Mouse (Mus musculus): ENCODE measurements around the gene Tuba4a. TPM values are rescaled to one million over a fixed set of nuclear protein-coding genes. Genes with fewer than 3 reads are reported as not detected.

The Tuba4a gene
- polyA plus RNA-seq, 1 experiment from 2014 or later = 50.5 TPM

GRCm38 (mm10) chr1:75222926-75223325 lies 3.3 kb upstream of the Tuba4a start:
- WGBS = 70% methylated on average over 6 of the region's 6 CpGs
- ATAC-seq (no peak), DNase-seq (ENCODE audit: low spot score) (no peak)
- H3K4me2 ChIP-seq (replicated peaks; ENCODE audit: low read depth, low read length) = no peak overlapping the region
- H3K4me3 ChIP-seq (ENCODE audit: low read depth, low read length) = no peak overlapping the region
- no peaks in the 10 kb centered on the region for H3K9me3 ChIP-seq (ENCODE audit: low read length)
- no peak overlapping the region for H3K27ac ChIP-seq (ENCODE audit: low read length)
- H3K9ac ChIP-seq (replicated peaks; ENCODE audit: low read depth) = no peak overlapping the region
- no peaks in the 10 kb centered on the region for H3K36me3 ChIP-seq (ENCODE audit: insufficient read depth, low read length)
- TF ChIP-seq EP300 (IDR thresholded peaks at IDR 0.05) (no peak), CTCF (IDR thresholded peaks at IDR 0.05) (no peak)
- peaks cover 6% of the 10 kb centered on the region for H3K4me1 ChIP-seq (ENCODE audit: insufficient read depth, low read depth, low read length)
- peaks cover 3% of the 10 kb centered on the region for H3K27me3 ChIP-seq (replicated peaks; ENCODE audit: insufficient read depth, low read length)

GRCm38 (mm10) chr1:75221538-75221937 lies 1.9 kb upstream of the Tuba4a start:
- H3K4me1 ChIP-seq (ENCODE audit: insufficient read depth, low read depth, low read length) = peaks cover 6% of the 10 kb centered on the region
- ATAC-seq = no peak
- H3K4me3 ChIP-seq (ENCODE audit: low read depth, low read length) = no peak overlapping the region
- peaks cover 3% of the 10 kb centered on the region for H3K27me3 ChIP-seq (replicated peaks; ENCODE audit: insufficient read depth, low read length)
- WGBS = 75% methylated on average over 3 of the region's 3 CpGs
- no peaks in the 10 kb centered on the region for H3K9me3 ChIP-seq (ENCODE audit: low read length)
- no peak overlapping the region for H3K27ac ChIP-seq (ENCODE audit: low read length)
- TF ChIP-seq CTCF (IDR thresholded peaks at IDR 0.05) = no peak
- no peak for TF ChIP-seq EP300 (IDR thresholded peaks at IDR 0.05)
- no peak overlapping the region for H3K4me2 ChIP-seq (replicated peaks; ENCODE audit: low read depth, low read length)
- no peaks in the 10 kb centered on the region for H3K36me3 ChIP-seq (ENCODE audit: insufficient read depth, low read length)
- DNase-seq (ENCODE audit: low spot score) = no peak
- H3K9ac ChIP-seq (replicated peaks; ENCODE audit: low read depth) = no peak overlapping the region

GRCm38 (mm10) chr1:75219078-75219477 lies 587 bp downstream of the Tuba4a start:
- TF ChIP-seq CTCF (IDR thresholded peaks at IDR 0.05) (peak; percentile 49), EP300 (IDR thresholded peaks at IDR 0.05) (no peak)
- peak overlapping the region; percentile 46 for H3K9ac ChIP-seq (replicated peaks; ENCODE audit: low read depth)
- H3K4me2 ChIP-seq (replicated peaks; ENCODE audit: low read depth, low read length) = peak overlapping the region; percentile 78
- WGBS = under 1% methylated on average over 24 of the region's 24 CpGs
- DNase-seq (ENCODE audit: low spot score) (peak; percentile 92), ATAC-seq (peak; percentile 96)
- H3K9me3 ChIP-seq (ENCODE audit: low read length) = no peaks in the 10 kb centered on the region
- H3K27me3 ChIP-seq (replicated peaks; ENCODE audit: insufficient read depth, low read length) = peaks cover 3% of the 10 kb centered on the region
- H3K36me3 ChIP-seq (ENCODE audit: insufficient read depth, low read length) = peaks cover 5% of the 10 kb centered on the region; the same call in 1 of the 2 replicates
- peak overlapping the region; percentile 77 for H3K27ac ChIP-seq (ENCODE audit: low read length)
- H3K4me3 ChIP-seq (ENCODE audit: low read depth, low read length) = peak overlapping the region; percentile 54
- peaks cover 6% of the 10 kb centered on the region for H3K4me1 ChIP-seq (ENCODE audit: insufficient read depth, low read depth, low read length)

- Histone ChIP-seq H3K4me1 (ENCODE audit: insufficient read depth, low read depth, low read length) (peaks cover 6% of the 10 kb centered on the region), H3K9ac (replicated peaks; ENCODE audit: low read depth) (peak overlapping the region; percentile 46), H3K27me3 (replicated peaks; ENCODE audit: insufficient read depth, low read length) (peaks cover 3% of the 10 kb centered on the region), H3K36me3 (ENCODE audit: insufficient read depth, low read length) (peaks cover 10% of the 10 kb centered on the region; the same call in 1 of the 2 replicates), H3K9me3 (ENCODE audit: low read length) (no peaks in the 10 kb centered on the region), H3K4me3 (ENCODE audit: low read depth, low read length) (peak overlapping the region; percentile 54), H3K4me2 (replicated peaks; ENCODE audit: low read depth, low read length) (peak overlapping the region; percentile 78), H3K27ac (ENCODE audit: low read length) (peak overlapping the region; percentile 72)
- peak; percentile 60 for DNase-seq (ENCODE audit: low spot score)
- ATAC-seq = peak; percentile 33
- WGBS = under 1% methylated on average over 38 of the region's 38 CpGs
- TF ChIP-seq CTCF (IDR thresholded peaks at IDR 0.05) (no peak), EP300 (IDR thresholded peaks at IDR 0.05) (no peak)
Measured at GRCm38 (mm10) chr1:75218227-75219001, 1.3 kb downstream of the Tuba4a start.

- no peaks in the 10 kb centered on the region for H3K9me3 ChIP-seq (ENCODE audit: low read length)
- H3K27ac ChIP-seq (ENCODE audit: low read length) = 0 out of 2 replicates have a peak overlapping the region, but pooled peaks have one; percentile 72
- peaks cover 6% of the 10 kb centered on the region for H3K4me1 ChIP-seq (ENCODE audit: insufficient read depth, low read depth, low read length)
- peak overlapping the region; percentile 54 for H3K4me3 ChIP-seq (ENCODE audit: low read depth, low read length)
- H3K36me3 ChIP-seq (ENCODE audit: insufficient read depth, low read length) = peaks cover 10% of the 10 kb centered on the region; the same call in 1 of the 2 replicates
- H3K4me2 ChIP-seq (replicated peaks; ENCODE audit: low read depth, low read length) = peak overlapping the region; percentile 78
- no peak for DNase-seq (ENCODE audit: low spot score)
- TF ChIP-seq CTCF (IDR thresholded peaks at IDR 0.05) = no peak
- TF ChIP-seq EP300 (IDR thresholded peaks at IDR 0.05) = no peak
- H3K27me3 ChIP-seq (replicated peaks; ENCODE audit: insufficient read depth, low read length) = peaks cover 3% of the 10 kb centered on the region
- peak overlapping the region; percentile 46; the same call in 1 of the 2 replicates for H3K9ac ChIP-seq (replicated peaks; ENCODE audit: low read depth)
- 3% methylated on average over 6 of the region's 6 CpGs for WGBS
- ATAC-seq = no peak
Measured at GRCm38 (mm10) chr1:75217893-75218226, 1.8 kb downstream of the Tuba4a start.

- WGBS = 62% methylated on average over 13 of the region's 13 CpGs
- H3K4me2 ChIP-seq (replicated peaks; ENCODE audit: low read depth, low read length) = peak overlapping the region; percentile 78; the same call in 1 of the 2 replicates
- peaks cover 10% of the 10 kb centered on the region; the same call in 1 of the 2 replicates for H3K36me3 ChIP-seq (ENCODE audit: insufficient read depth, low read length)
- H3K27me3 ChIP-seq (replicated peaks; ENCODE audit: insufficient read depth, low read length) = peaks cover 3% of the 10 kb centered on the region; the same call in 1 of the 2 replicates
- H3K9me3 ChIP-seq (ENCODE audit: low read length) = no peaks in the 10 kb centered on the region
- peaks cover 6% of the 10 kb centered on the region for H3K4me1 ChIP-seq (ENCODE audit: insufficient read depth, low read depth, low read length)
- no peak overlapping the region for H3K9ac ChIP-seq (replicated peaks; ENCODE audit: low read depth)
- DNase-seq (ENCODE audit: low spot score) (no peak), ATAC-seq (no peak)
- no peak overlapping the region for H3K27ac ChIP-seq (ENCODE audit: low read length)
- H3K4me3 ChIP-seq (ENCODE audit: low read depth, low read length) = no peak overlapping the region
- TF ChIP-seq EP300 (IDR thresholded peaks at IDR 0.05) (no peak), CTCF (IDR thresholded peaks at IDR 0.05) (no peak)
Measured at GRCm38 (mm10) chr1:75216797-75217585, 2.7 kb downstream of the Tuba4a start.

Measured in lung, postnatal 0 days (tissue).